Mouse (Mus musculus): ENCODE measurements around the gene Cpn1. TPM values are rescaled to one million over a fixed set of nuclear protein-coding genes. Genes with fewer than 3 reads are reported as not detected.

Gene Cpn1
- total and polyA plus RNA-seq, 3 experiments: 0.13 to 1.0 (median 0.34) TPM

GRCm38 (mm10) chr19:43949111-43949810, 37.1 kb downstream of the Cpn1 start:
- Histone ChIP-seq H3K4me3 (replicated peaks in 1 of 3; ENCODE audit: low read depth in 2 of 3, low read length in 2 of 3, poor library complexity in 1 of 3) (no peak overlapping the region), H3K4me2 (ENCODE audit: insufficient read depth, low read depth, poor library complexity, severe bottlenecking) (no peak overlapping the region), H3K36me3 (replicated peaks in 1 of 2; ENCODE audit: control insufficient read depth in 1 of 2, insufficient read depth in 1 of 2, low read length in 1 of 2) (no peaks in the 10 kb centered on the region), H3K79me2 (replicated peaks; ENCODE audit: control insufficient read depth, extremely low read depth, insufficient read depth, poor library complexity, severe bottlenecking) (no peaks in the 10 kb centered on the region), H3K9ac (ENCODE audit: insufficient read depth, low read depth) (no peak overlapping the region), H3K4me1 (ENCODE audit: control insufficient read depth in 1 of 2, insufficient read depth in 2 of 2) (no peaks in the 10 kb centered on the region), H3K9me3 (replicated peaks; ENCODE audit: low read length) (no peaks in the 10 kb centered on the region), H3K27me3 (replicated peaks) (no peaks in the 10 kb centered on the region), H3K27ac (ENCODE audit: insufficient read depth, low read depth) (no peak overlapping the region)
- DNase-seq (ENCODE audit: extremely low read depth): no peak
- TF ChIP-seq E2F4 (IDR thresholded peaks at IDR 0.05; ENCODE audit: insufficient replicate concordance, low read depth, low read length) (no peak), USF2 (conservative IDR thresholded peaks at IDR 0.05; ENCODE audit: low read depth, low read length) (no peak), MAZ (IDR thresholded peaks at IDR 0.05; ENCODE audit: low read depth, low read length) (no peak), MXI1 (IDR thresholded peaks at IDR 0.05; ENCODE audit: low read depth, low read length) (no peak), JUN (IDR thresholded peaks at IDR 0.05; ENCODE audit: insufficient read depth, low read depth, low read length) (no peak), MAFK (IDR thresholded peaks at IDR 0.05; ENCODE audit: insufficient replicate concordance, low read length) (no peak), MAX (IDR thresholded peaks at IDR 0.05; ENCODE audit: low read length) (no peak), SMC3 (IDR thresholded peaks at IDR 0.05; ENCODE audit: low read depth, low read length) (no peak), ZMIZ1 (IDR thresholded peaks at IDR 0.05; ENCODE audit: low read depth, low read length) (no peak), HCFC1 (IDR thresholded peaks at IDR 0.05; ENCODE audit: low read depth, low read length) (no peak), ELF1 (IDR thresholded peaks at IDR 0.05; ENCODE audit: low read depth, low read length) (no peak), ZNF384 (IDR thresholded peaks at IDR 0.05; ENCODE audit: low read depth, low read length) (no peak), PAX5 (IDR thresholded peaks at IDR 0.05; ENCODE audit: low read length) (no peak), NRF1 (IDR thresholded peaks at IDR 0.05; ENCODE audit: low read depth, low read length) (no peak), RCOR1 (conservative IDR thresholded peaks at IDR 0.05; ENCODE audit: low read depth, low read length) (no peak), EP300 (IDR thresholded peaks at IDR 0.05; ENCODE audit: low read length) (no peak), CHD2 (IDR thresholded peaks at IDR 0.05; ENCODE audit: low read length) (no peak), ZC3H11A (IDR thresholded peaks at IDR 0.05; ENCODE audit: low read depth, low read length) (no peak)
- in situ Hi-C loops (cut with MboI; ENCODE audit: low pct_ligation_motif_present, low pct_unique_long_range_greater_than_20kb, low sequenced_read_pairs) (no loop called here), dilution Hi-C loops (cut with MboI; ENCODE audit: extremely low pct_ligation_motif_present, extremely low pct_unique_long_range_greater_than_20kb, low sequenced_read_pairs) (no loop called here)

- Histone ChIP-seq H3K4me3 (replicated peaks in 1 of 3; ENCODE audit: low read depth in 2 of 3, low read length in 2 of 3, poor library complexity in 1 of 3) (no peak overlapping the region), H3K27ac (ENCODE audit: insufficient read depth, low read depth) (no peak overlapping the region), H3K79me2 (replicated peaks; ENCODE audit: control insufficient read depth, extremely low read depth, insufficient read depth, poor library complexity, severe bottlenecking) (no peaks in the 10 kb centered on the region), H3K36me3 (replicated peaks in 1 of 2; ENCODE audit: control insufficient read depth in 1 of 2, insufficient read depth in 1 of 2, low read length in 1 of 2) (no peaks in the 10 kb centered on the region), H3K9me3 (replicated peaks; ENCODE audit: low read length) (no peaks in the 10 kb centered on the region), H3K9ac (ENCODE audit: insufficient read depth, low read depth) (no peak overlapping the region), H3K27me3 (replicated peaks) (no peaks in the 10 kb centered on the region), H3K4me1 (ENCODE audit: control insufficient read depth in 1 of 2, insufficient read depth in 2 of 2) (peaks cover 7 to 11% of the 10 kb centered on the region in 2 experiments), H3K4me2 (ENCODE audit: insufficient read depth, low read depth, poor library complexity, severe bottlenecking) (no peak overlapping the region)
- dilution Hi-C loops (cut with MboI; ENCODE audit: extremely low pct_ligation_motif_present, extremely low pct_unique_long_range_greater_than_20kb, low sequenced_read_pairs) (no loop called here), in situ Hi-C loops (cut with MboI; ENCODE audit: low pct_ligation_motif_present, low pct_unique_long_range_greater_than_20kb, low sequenced_read_pairs) (no loop called here)
- DNase-seq (ENCODE audit: extremely low read depth): no peak
- TF ChIP-seq ZKSCAN1 (IDR thresholded peaks at IDR 0.05; ENCODE audit: borderline replicate concordance, low read depth, low read length) (no peak), MAZ (IDR thresholded peaks at IDR 0.05; ENCODE audit: low read depth, low read length) (no peak), BHLHE40 (IDR thresholded peaks at IDR 0.05; ENCODE audit: low read depth, low read length) (no peak), NELFE (IDR thresholded peaks at IDR 0.05; ENCODE audit: low read depth, low read length) (no peak), CTCF (conservative IDR thresholded peaks at IDR 0.05 in 1 of 2, IDR thresholded peaks at IDR 0.05 in 1 of 2; ENCODE audit: low read depth in 2 of 2, low read length in 2 of 2) (no peak), RCOR1 (conservative IDR thresholded peaks at IDR 0.05; ENCODE audit: low read depth, low read length) (no peak), UBTF (IDR thresholded peaks at IDR 0.05; ENCODE audit: low read depth, low read length) (no peak), MYC (IDR thresholded peaks at IDR 0.05; ENCODE audit: low read depth, low read length) (no peak), NRF1 (IDR thresholded peaks at IDR 0.05; ENCODE audit: low read depth, low read length) (no peak), ELF1 (IDR thresholded peaks at IDR 0.05; ENCODE audit: low read depth, low read length) (no peak), TCF12 (IDR thresholded peaks at IDR 0.05; ENCODE audit: low read depth, low read length) (no peak), IRF4 (IDR thresholded peaks at IDR 0.05; ENCODE audit: low read depth, low read length) (no peak), MAX (IDR thresholded peaks at IDR 0.05; ENCODE audit: low read length) (no peak), MAFK (IDR thresholded peaks at IDR 0.05; ENCODE audit: insufficient replicate concordance, low read length) (no peak), ETS1 (conservative IDR thresholded peaks at IDR 0.05; ENCODE audit: low read depth, low read length) (no peak), RAD21 (IDR thresholded peaks at IDR 0.05; ENCODE audit: low read depth, low read length) (no peak)
Measured at GRCm38 (mm10) chr19:43944566-43944965, 41.8 kb downstream of the Cpn1 start.

Data from CH12.LX (cell line).